Mouse (Mus musculus) kidney, embryonic 14.5 days (tissue): Measurements from ENCODE around the gene Ppp4r4. TPM values are rescaled to one million over a fixed set of nuclear protein-coding genes. Genes with fewer than 3 reads are reported as not detected.
"Not testable (repeated sequence)": the region's sequence is repeated elsewhere in the genome, so short reads cannot be mapped to it uniquely, and the experiment has no call there.

ENCODE experiments used
- ATAC-seq: fragments of 200-750 bp; cut with Nextera tagmentation; 2 replicates; pipeline ENCODE4 v1.8.0; 2017; ENCODE audit warnings: moderate number of reproducible peaks, mild to moderate bottlenecking, moderate TSS enrichment, moderate library complexity; ENCODE audit not compliant: low FRiP score, low TSS enrichment
- H3K27ac ChIP-seq: fragments of 300-500 bp; sonication (generic); 2 replicates; pipeline ENCODE4 v1.5.1; 2014; ENCODE audit warnings: low read depth, mild to moderate bottlenecking, low read length, moderate library complexity, mixed read lengths
- H3K27me3 ChIP-seq: fragments of 300-500 bp; sonication (generic); 2 replicates; pipeline ENCODE4 v1.6.1; 2014; ENCODE audit warnings: mild to moderate bottlenecking, low read length; ENCODE audit not compliant: control insufficient read depth, insufficient read depth
- H3K36me3 ChIP-seq: fragments of 300-500 bp; sonication (generic); 2 replicates; pipeline ENCODE4 v1.6.1; 2014; ENCODE audit warnings: low read length, mixed read lengths; ENCODE audit not compliant: control insufficient read depth, insufficient read depth
- H3K4me1 ChIP-seq: fragments of 300-500 bp; sonication (generic); 2 replicates; pipeline ENCODE4 v1.6.1; 2014; ENCODE audit warnings: low read length, mixed read lengths; ENCODE audit not compliant: control insufficient read depth, insufficient read depth
- H3K4me2 ChIP-seq: fragments of 300-500 bp; sonication (generic); replicated peaks from 2 replicates; pipeline ENCODE4 v1.6.1; 2014; ENCODE audit warnings: low read depth, mild to moderate bottlenecking, low read length
- H3K4me3 ChIP-seq: fragments of 300-500 bp; sonication (generic); 2 replicates; pipeline ENCODE4 v1.5.1; 2014; ENCODE audit warnings: mild to moderate bottlenecking, low read length
- H3K9ac ChIP-seq: fragments of 300-500 bp; sonication (generic); 2 replicates; pipeline ENCODE4 v1.6.1; 2014; ENCODE audit warnings: low read depth, mild to moderate bottlenecking, low read length, moderate library complexity
- H3K9me3 ChIP-seq: fragments of 300-500 bp; sonication (generic); 2 replicates; pipeline ENCODE4 v1.6.1; 2016; ENCODE audit warnings: low read length; ENCODE audit not compliant: control insufficient read depth
- WGBS: fragments of 180-500 bp; shearing (Covaris S2); extraction: QIAGEN DNeasy Blood & Tissue Kit; methylation state at CpG from one replicate; pipeline ENCODE4 v1.1.7; 2014; 5-methylcytosine and 5-hydroxymethylcytosine counted together
- polyA plus RNA-seq: library from polyadenylated mRNA; unstranded; fragments of >200 nt; fragmentation: Nextera tagmentation; extraction: Ambion mirVana; gene quantifications from 2 replicates; pipeline ENCODE4 v1.2.1, GENCODE M21; 2014

The Ppp4r4 gene
- polyA plus RNA-seq, 1 experiment from 2014 or later, result 2.0 TPM

- Histone ChIP-seq H3K27me3 (no peaks in the 10 kb centered on the region), H3K4me3 (no peak overlapping the region), H3K4me1 (no peaks in the 10 kb centered on the region), H3K27ac (no peak overlapping the region), H3K9ac (no peak overlapping the region), H3K9me3 (no peaks in the 10 kb centered on the region), H3K4me2 (no peak overlapping the region), H3K36me3 (no peaks in the 10 kb centered on the region)
- ATAC-seq, result no peak
- WGBS, result 75% methylated on average over 5 of the region's 5 CpGs
These were observed 128.0 kb downstream of the Ppp4r4 start for GRCm38 (mm10) chr12:103660076-103660475.

GRCm38 (mm10) chr12:103662053-103662452 is 130.0 kb downstream of the Ppp4r4 start:
- ATAC-seq, H3K27ac ChIP-seq, H3K9me3 ChIP-seq, H3K27me3 ChIP-seq, H3K4me2 ChIP-seq, H3K4me1 ChIP-seq, H3K9ac ChIP-seq, H3K4me3 ChIP-seq, H3K36me3 ChIP-seq: not testable (repeated sequence)

Other genes with a start within 250 kb of the Ppp4r4 start
- not detected in 2 replicates for gene Fam181a, start 221.3 kb upstream of the Ppp4r4 start, polyA plus RNA-seq
- 1.0 and 1.2 TPM in 2 replicates for gene Asb2, start 176.3 kb upstream of the Ppp4r4 start, polyA plus RNA-seq
- 6.0 and 6.1 TPM in 2 replicates for gene Otub2, start 143.6 kb upstream of the Ppp4r4 start, polyA plus RNA-seq
- gene 9330161L09Rik, start 124.5 kb upstream of the Ppp4r4 start, polyA plus RNA-seq, result 0.22 and 0.26 TPM in 2 replicates
- gene Ddx24, start 106.5 kb upstream of the Ppp4r4 start, polyA plus RNA-seq, result 73.9 and 93.9 TPM in 2 replicates
- gene Ifi27, start 98.1 kb upstream of the Ppp4r4 start, polyA plus RNA-seq, result 22.3 and 22.5 TPM in 2 replicates
- gene Ifi27l2a, start 88.6 kb upstream of the Ppp4r4 start, polyA plus RNA-seq, result 5.9 and 8.0 TPM in 2 replicates
- not detected in 2 replicates for gene Ifi27l2b, start 75.1 kb upstream of the Ppp4r4 start, polyA plus RNA-seq
- not detected in 2 replicates for gene Serpina10, start 99.2 kb downstream of the Ppp4r4 start, polyA plus RNA-seq
- gene Serpina6, start 124.9 kb downstream of the Ppp4r4 start, polyA plus RNA-seq, result 0.47 and 0.95 TPM in 2 replicates
- not detected in 2 replicates for gene Serpina16, start 143.9 kb downstream of the Ppp4r4 start, polyA plus RNA-seq
- not detected in 2 replicates for gene Serpina1f, start 163.2 kb downstream of the Ppp4r4 start, polyA plus RNA-seq
- not detected in 2 replicates for gene Serpina1d, start 241.3 kb downstream of the Ppp4r4 start, polyA plus RNA-seq